Mouse (Mus musculus): ENCODE measurements around the gene Cd4. TPM values are rescaled to one million over a fixed set of nuclear protein-coding genes. Genes with fewer than 3 reads are reported as not detected.
"Not testable (repeated sequence)": the region's sequence is repeated elsewhere in the genome, so short reads cannot be mapped to it uniquely, and the experiment has no call there.

The Cd4 gene
- polyA plus RNA-seq, 1 experiment from 2014 or later: 0.21 TPM

GRCm38 (mm10) chr6:124831199-124831598, 56.8 kb downstream of the Cd4 start:
- H3K9ac ChIP-seq; H3K27me3 ChIP-seq (replicated peaks); H3K36me3 ChIP-seq (replicated peaks); H3K27ac ChIP-seq; H3K4me2 ChIP-seq; H3K4me3 ChIP-seq; ATAC-seq (replicated peaks); H3K9me3 ChIP-seq: not testable (repeated sequence)
- H3K4me1 ChIP-seq: peaks cover 20% of the 10 kb centered on the region
- 95% methylated on average over 4 of the region's 4 CpGs for WGBS

DNA sequence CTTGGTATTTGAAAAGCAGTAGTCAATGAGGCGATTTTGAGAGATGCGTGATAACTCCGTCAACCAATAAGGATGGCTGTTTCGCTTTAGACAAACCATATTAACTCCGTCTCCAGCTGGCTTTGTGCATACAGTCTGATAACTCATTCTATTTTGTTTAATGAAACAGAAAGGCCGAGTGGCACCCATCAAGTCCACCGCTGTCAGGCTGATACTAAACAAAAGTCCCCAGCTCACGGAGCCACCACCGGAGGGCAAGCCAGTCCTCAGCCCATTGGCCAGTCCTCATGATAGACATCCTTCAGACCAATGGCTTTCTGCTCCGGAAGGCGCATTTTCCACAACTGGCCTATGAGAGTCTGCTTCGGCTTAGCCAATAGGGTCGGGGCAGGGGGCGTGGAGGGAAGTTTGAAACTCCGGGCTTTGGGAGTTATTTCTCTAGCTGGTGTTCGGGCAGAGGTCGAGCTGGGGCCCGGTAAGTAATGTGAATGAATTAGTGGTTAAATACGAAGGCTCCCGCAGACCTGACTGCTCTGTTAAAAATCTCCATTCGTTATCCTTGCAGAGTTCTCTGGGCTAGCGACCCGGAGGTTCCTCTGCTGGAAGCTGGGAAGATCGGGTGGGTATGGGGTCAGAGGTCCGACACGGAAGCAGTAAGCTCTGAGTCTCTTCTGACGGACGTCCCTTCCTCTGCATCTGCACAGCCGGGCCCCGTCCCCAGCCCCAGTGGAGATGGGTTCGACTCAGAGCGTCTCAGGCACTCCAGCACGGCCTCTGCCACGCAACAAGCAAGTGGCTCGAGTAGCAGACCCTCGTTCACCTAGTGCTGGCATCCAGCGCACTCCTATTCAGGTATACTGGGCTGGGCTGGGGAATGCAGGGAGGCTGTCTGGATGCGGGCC, 58.0 kb downstream of the Cd4 start:
- H3K9me3 ChIP-seq: no peaks in the 10 kb centered on the region
- H3K4me2 ChIP-seq: peak overlapping the region; percentile 69

GRCm38 (mm10) chr6:124828868-124829798, 58.9 kb downstream of the Cd4 start, which contains the start of the genes Usp5 and Cdca3:
Gene Usp5 (minus strand): TSS chr6:124829484.
Gene Cdca3 (plus strand): TSS chr6:124829547.
- peak; percentile 95 for ATAC-seq (replicated peaks)
- peak within 1 kb of the TSS; percentile 56 for H3K4me3 ChIP-seq
- peak within 1 kb of the TSS; percentile 69 for H3K4me2 ChIP-seq
- peaks cover 21% of the 10 kb centered on the region for H3K36me3 ChIP-seq (replicated peaks)
- peak within 1 kb of the TSS; percentile 90 for H3K27ac ChIP-seq
- under 1% methylated on average over 55 of the region's 55 CpGs for WGBS
- H3K9ac ChIP-seq: peak within 1 kb of the TSS; percentile 62
- no peaks in the 10 kb centered on the region for H3K9me3 ChIP-seq
- no peaks in the 10 kb centered on the region for H3K27me3 ChIP-seq (replicated peaks)
- H3K4me1 ChIP-seq: peaks cover 20% of the 10 kb centered on the region

More for the DNA sequence above, 58.0 kb downstream of the Cd4 start:
- ATAC-seq (replicated peaks): peak; percentile 92
- Histone ChIP-seq H3K27me3 (replicated peaks) (no peaks in the 10 kb centered on the region), H3K36me3 (replicated peaks) (peaks cover 12% of the 10 kb centered on the region), H3K27ac (peak overlapping the region; percentile 90), H3K4me3 (peak overlapping the region; percentile 56), H3K9ac (peak overlapping the region; percentile 59), H3K4me1 (peaks cover 20% of the 10 kb centered on the region)
- WGBS: under 1% methylated on average over 38 of the region's 38 CpGs

DNA sequence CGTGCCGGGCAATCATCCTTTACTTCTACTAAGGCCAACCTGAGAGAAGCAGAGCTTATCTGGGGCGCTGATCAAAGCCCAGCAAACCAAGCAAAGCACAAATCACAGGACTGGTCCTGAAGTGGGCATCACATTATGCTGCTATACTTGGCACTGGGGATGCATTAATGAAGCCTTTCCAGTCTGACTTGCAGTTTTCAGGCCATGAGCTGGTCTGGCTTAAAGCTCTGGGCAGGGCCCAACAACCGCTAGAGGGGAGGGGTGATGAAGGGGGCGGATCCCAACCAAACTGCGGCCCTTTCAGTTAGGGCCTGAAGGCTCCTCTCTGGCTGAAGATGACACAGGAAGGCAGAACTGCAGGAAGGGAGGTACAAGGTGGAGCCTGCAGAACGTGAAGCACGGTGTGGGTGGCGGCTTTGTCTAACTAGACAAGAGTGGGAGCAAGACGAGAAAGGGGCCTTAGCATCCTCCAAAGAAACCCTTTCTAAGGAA, 59.9 kb downstream of the Cd4 start:
- no peaks in the 10 kb centered on the region for H3K27me3 ChIP-seq (replicated peaks)
- H3K4me1 ChIP-seq: peaks cover 20% of the 10 kb centered on the region
- peak overlapping the region; percentile 90 for H3K27ac ChIP-seq
- H3K36me3 ChIP-seq (replicated peaks): peaks cover 31% of the 10 kb centered on the region
- WGBS: 19% methylated on average over 10 of the region's 10 CpGs
- peak overlapping the region; percentile 69 for H3K4me2 ChIP-seq
- ATAC-seq (replicated peaks): no peak
- H3K9me3 ChIP-seq: no peaks in the 10 kb centered on the region
- peak overlapping the region; percentile 49 for H3K9ac ChIP-seq
- peak overlapping the region; percentile 56 for H3K4me3 ChIP-seq

DNA sequence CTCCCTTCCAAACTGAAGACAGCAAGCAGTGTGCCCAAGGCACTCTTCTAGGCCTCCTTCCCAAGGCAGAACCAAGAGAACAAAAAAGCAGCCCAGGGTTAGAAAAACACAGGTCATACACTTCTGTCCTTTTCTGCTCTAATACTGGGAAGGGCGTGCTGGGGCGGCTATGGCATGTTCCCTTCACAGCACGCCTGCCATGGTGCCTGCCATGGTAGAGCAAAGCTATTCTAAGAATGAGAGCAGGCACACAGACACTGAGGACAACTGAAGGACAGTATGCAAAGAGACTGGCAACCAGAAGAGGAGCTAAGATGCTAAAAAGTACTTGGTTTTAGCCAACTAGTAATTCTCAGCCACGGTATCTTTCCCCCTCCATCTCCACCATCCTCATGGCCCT, 66.0 kb downstream of the Cd4 start:
- no peak overlapping the region for H3K9ac ChIP-seq
- H3K9me3 ChIP-seq: no peaks in the 10 kb centered on the region
- no peak overlapping the region for H3K27ac ChIP-seq
- WGBS: 98% methylated on average over 4 of the region's 4 CpGs
- peaks cover 89% of the 10 kb centered on the region for H3K36me3 ChIP-seq (replicated peaks)
- no peaks in the 10 kb centered on the region for H3K27me3 ChIP-seq (replicated peaks)
- no peak overlapping the region for H3K4me2 ChIP-seq
- no peaks in the 10 kb centered on the region for H3K4me1 ChIP-seq
- ATAC-seq (replicated peaks): no peak
- no peak overlapping the region for H3K4me3 ChIP-seq

GRCm38 (mm10) chr6:124820891-124821290, 67.1 kb downstream of the Cd4 start:
- Histone ChIP-seq H3K27ac (no peak overlapping the region), H3K36me3 (replicated peaks) (peaks cover 86% of the 10 kb centered on the region), H3K9me3 (no peaks in the 10 kb centered on the region), H3K4me1 (no peaks in the 10 kb centered on the region), H3K9ac (no peak overlapping the region), H3K4me2 (no peak overlapping the region), H3K27me3 (replicated peaks) (no peaks in the 10 kb centered on the region), H3K4me3 (no peak overlapping the region)
- 97% methylated on average over 5 of the region's 5 CpGs for WGBS
- ATAC-seq (replicated peaks): no peak

GRCm38 (mm10) chr6:124817971-124818370, 70.0 kb downstream of the Cd4 start:
- peaks cover 8% of the 10 kb centered on the region for H3K4me1 ChIP-seq
- WGBS: 92% methylated on average over 8 of the region's 8 CpGs
- H3K9ac ChIP-seq: no peak overlapping the region
- no peak overlapping the region for H3K27ac ChIP-seq
- H3K4me2 ChIP-seq: no peak overlapping the region
- H3K27me3 ChIP-seq (replicated peaks): no peaks in the 10 kb centered on the region
- H3K4me3 ChIP-seq: no peak overlapping the region
- ATAC-seq (replicated peaks): no peak
- peaks cover 57% of the 10 kb centered on the region for H3K36me3 ChIP-seq (replicated peaks)
- H3K9me3 ChIP-seq: no peaks in the 10 kb centered on the region

GRCm38 (mm10) chr6:124817563-124817962, 70.5 kb downstream of the Cd4 start:
- 93% methylated on average over 8 of the region's 8 CpGs for WGBS
- Histone ChIP-seq H3K27ac (no peak overlapping the region), H3K4me2 (no peak overlapping the region), H3K27me3 (replicated peaks) (no peaks in the 10 kb centered on the region), H3K9ac (no peak overlapping the region), H3K4me1 (peaks cover 12% of the 10 kb centered on the region), H3K36me3 (replicated peaks) (peaks cover 53% of the 10 kb centered on the region), H3K9me3 (no peaks in the 10 kb centered on the region), H3K4me3 (no peak overlapping the region)
- no peak for ATAC-seq (replicated peaks)

DNA sequence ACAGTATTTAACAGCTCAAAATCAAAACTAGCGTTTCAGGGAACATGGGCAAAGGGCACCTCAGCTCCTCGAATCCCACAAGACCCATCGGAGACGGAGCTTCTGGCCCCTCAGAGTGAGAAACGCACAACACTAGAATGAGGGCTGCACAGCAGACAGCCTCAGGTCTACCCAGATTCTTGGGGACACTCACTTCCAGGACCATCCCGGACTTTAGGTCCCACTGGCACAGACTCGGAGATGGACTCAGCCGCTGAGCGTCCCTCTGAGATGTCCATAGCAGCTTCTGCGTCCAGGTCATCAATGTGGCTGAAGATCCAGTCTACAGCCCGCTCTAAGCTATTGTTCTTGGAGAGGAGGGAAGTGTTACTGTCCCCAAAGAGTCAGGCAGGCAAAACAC, 70.9 kb downstream of the Cd4 start:
- ATAC-seq (replicated peaks): no peak
- Histone ChIP-seq H3K9ac (no peak overlapping the region), H3K36me3 (replicated peaks) (peaks cover 49% of the 10 kb centered on the region)

DNA sequence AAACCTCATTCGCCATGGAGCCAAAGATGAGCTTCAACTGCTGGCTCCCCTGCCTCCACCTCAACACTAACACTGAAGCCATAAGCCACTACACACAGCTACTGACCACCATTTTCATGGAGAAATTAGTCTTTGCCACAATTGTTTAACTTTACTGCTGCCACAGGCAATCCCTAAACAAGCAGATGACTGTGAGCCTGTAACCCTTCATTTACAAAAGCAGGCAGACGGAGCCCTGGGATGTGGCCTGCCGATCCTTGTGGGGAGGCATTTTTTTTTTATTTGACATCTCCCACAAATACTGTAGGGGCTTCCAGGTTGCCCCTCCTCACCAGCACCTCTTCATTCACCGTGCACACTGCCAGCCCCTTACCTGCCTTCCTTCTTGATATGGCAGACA, 71.4 kb downstream of the Cd4 start:
- peaks cover 48% of the 10 kb centered on the region for H3K36me3 ChIP-seq (replicated peaks)
- ATAC-seq (replicated peaks): no peak
- H3K27ac ChIP-seq: no peak overlapping the region

More for the DNA sequence above, 70.9 kb downstream of the Cd4 start:
- WGBS: 96% methylated on average over 11 of the region's 11 CpGs
- Histone ChIP-seq H3K4me1 (peaks cover 17% of the 10 kb centered on the region), H3K27ac (no peak overlapping the region), H3K27me3 (replicated peaks) (no peaks in the 10 kb centered on the region), H3K4me3 (no peak overlapping the region), H3K9me3 (no peaks in the 10 kb centered on the region), H3K4me2 (no peak overlapping the region)

GRCm38 (mm10) chr6:124814858-124815774, 72.9 kb downstream of the Cd4 start:
- Histone ChIP-seq H3K27me3 (replicated peaks) (no peaks in the 10 kb centered on the region), H3K4me3 (no peak overlapping the region), H3K36me3 (replicated peaks) (peaks cover 35% of the 10 kb centered on the region), H3K4me1 (peaks cover 25% of the 10 kb centered on the region), H3K9ac (no peak overlapping the region), H3K9me3 (no peaks in the 10 kb centered on the region), H3K27ac (no peak overlapping the region), H3K4me2 (no peak overlapping the region)
- 68% methylated on average over 9 of the region's 9 CpGs for WGBS
- ATAC-seq (replicated peaks): no peak

More for the DNA sequence above, 71.4 kb downstream of the Cd4 start:
- Histone ChIP-seq H3K9me3 (no peaks in the 10 kb centered on the region), H3K4me1 (peaks cover 22% of the 10 kb centered on the region), H3K27me3 (replicated peaks) (no peaks in the 10 kb centered on the region), H3K9ac (no peak overlapping the region), H3K4me3 (no peak overlapping the region), H3K4me2 (no peak overlapping the region)
- 91% methylated on average over 4 of the region's 4 CpGs for WGBS

All from midbrain, embryonic 15.5 days (tissue).